Mouse (Mus musculus) myocyte (in vitro differentiated cells): Measurements from ENCODE around the gene Slc12a3. TPM values are rescaled to one million over a fixed set of nuclear protein-coding genes. Genes with fewer than 3 reads are reported as not detected.

Source experiments
- H3K27me3 ChIP-seq: one replicate; pipeline ENCODE4 v1.6.1; 2011; ENCODE audit not compliant: control insufficient read depth, insufficient read depth, insufficient read length
- H3K36me3 ChIP-seq: one replicate; pipeline ENCODE4 v1.6.1; 2011; ENCODE audit not compliant: control insufficient read depth, insufficient read depth
- H3K4me2 ChIP-seq: one replicate; pipeline ENCODE4 v1.6.1; 2011; ENCODE audit warnings: low read depth, control low read depth
- H3K4me3 ChIP-seq: one replicate; pipeline ENCODE4 v1.5.1; 2011; ENCODE audit warnings: mild to moderate bottlenecking, control low read depth, moderate library complexity
- H3K79me2 ChIP-seq: one replicate; pipeline ENCODE4 v1.6.1; 2011; ENCODE audit not compliant: control insufficient read depth, insufficient read depth
- H3ac ChIP-seq: one replicate; pipeline ENCODE4 v1.6.1; 2011; ENCODE audit not compliant: control insufficient read depth, insufficient read length
- CEBPB ChIP-seq: IDR thresholded peaks from 2 replicates; pipeline ENCODE4 v1.6.1; 2011; ENCODE audit warnings: mild to moderate bottlenecking, moderate library complexity; ENCODE audit not compliant: poor library complexity, insufficient read depth, severe bottlenecking
- E2F4 ChIP-seq: IDR thresholded peaks from one replicate; pipeline ENCODE4 v1.6.1; 2011; ENCODE audit warnings: mild to moderate bottlenecking, control low read depth, moderate library complexity; ENCODE audit not compliant: insufficient read depth
- MAX ChIP-seq: IDR thresholded peaks from one replicate; pipeline ENCODE4 v1.6.1; 2011; ENCODE audit warnings: low read depth, mild to moderate bottlenecking, control low read depth
- MYOD1 ChIP-seq, 3 experiments: IDR thresholded peaks; one replicate each; pipeline ENCODE4 v1.6.1; 2011; ENCODE audit warnings: control low read depth in 2 of 3, low read depth in 2 of 3, mild to moderate bottlenecking in 2 of 3, moderate library complexity in 1 of 3; ENCODE audit not compliant: insufficient read length in 2 of 3, control insufficient read depth in 1 of 3
- MYOG ChIP-seq, 3 experiments: IDR thresholded peaks; one replicate each; pipeline ENCODE4 v1.6.1; 2011; ENCODE audit warnings: control low read depth in 2 of 3, low read depth in 2 of 3, mild to moderate bottlenecking in 2 of 3; ENCODE audit not compliant: insufficient read length in 2 of 3, control insufficient read depth in 1 of 3, insufficient read depth in 1 of 3
- POLR2A ChIP-seq: IDR thresholded peaks from one replicate; pipeline ENCODE4 v1.6.1; 2011; ENCODE audit warnings: low read depth, mild to moderate bottlenecking, control low read depth, moderate library complexity; ENCODE audit not compliant: insufficient read length
- POLR2AphosphoS2 ChIP-seq: IDR thresholded peaks from one replicate; pipeline ENCODE4 v1.6.1; 2011; ENCODE audit warnings: low read depth, control low read depth; ENCODE audit not compliant: insufficient read length
- REST ChIP-seq: IDR thresholded peaks from one replicate; pipeline ENCODE4 v1.6.1; 2011; ENCODE audit warnings: mild to moderate bottlenecking, control low read depth, moderate library complexity; ENCODE audit not compliant: insufficient read depth, insufficient read length
- SRF ChIP-seq: IDR thresholded peaks from one replicate; pipeline ENCODE4 v1.6.1; 2011; ENCODE audit warnings: low read depth; ENCODE audit not compliant: control insufficient read depth, insufficient read length
- TCF12 ChIP-seq: IDR thresholded peaks from one replicate; pipeline ENCODE4 v1.6.1; 2011; ENCODE audit warnings: mild to moderate bottlenecking, control low read depth; ENCODE audit not compliant: poor library complexity, insufficient read depth, severe bottlenecking
- TCF3 ChIP-seq: IDR thresholded peaks from one replicate; pipeline ENCODE4 v1.6.1; 2011; ENCODE audit warnings: low read depth, control low read depth; ENCODE audit not compliant: insufficient read length
- USF1 ChIP-seq: IDR thresholded peaks from one replicate; pipeline ENCODE4 v1.6.1; 2011; ENCODE audit warnings: low read depth, mild to moderate bottlenecking, control low read depth, moderate library complexity
- polyA plus RNA-seq: library from polyadenylated mRNA; unstranded; fragments of >200 nt; fragmentation: generic; extraction: Trizol; gene quantifications from one replicate; pipeline ENCODE4 v1.2.1, GENCODE M21; 2012; ENCODE audit warnings: missing spikeins

Slc12a3 gene
- 0.04 TPM for polyA plus RNA-seq

GRCm38 (mm10) chr8:94328932-94329728 is at the start of gene Slc12a3:
TSS of gene Slc12a3 (plus strand) at chr8:94329201.
- Histone ChIP-seq H3K4me3 (no peak within 1 kb of the TSS), H3ac (no peak within 1 kb of the TSS), H3K36me3 (no peaks in the 10 kb centered on the region), H3K27me3 (peaks cover 12% of the 10 kb centered on the region), H3K4me2 (no peak within 1 kb of the TSS), H3K79me2 (no peaks in the 10 kb centered on the region)
- no peak for TF ChIP-seq MAX
- no peak for TF ChIP-seq USF1
- TF ChIP-seq POLR2A: no peak
- TF ChIP-seq SRF: no peak

GRCm38 (mm10) chr8:94280001-94280613 is 48.9 kb upstream of the Slc12a3 start:
- Histone ChIP-seq H3ac (no peak overlapping the region), H3K36me3 (no peaks in the 10 kb centered on the region), H3K27me3 (no peaks in the 10 kb centered on the region), H3K4me3 (no peak overlapping the region), H3K4me2 (no peak overlapping the region), H3K79me2 (no peaks in the 10 kb centered on the region)
- no peak for TF ChIP-seq TCF12
- TF ChIP-seq SRF: no peak
- TF ChIP-seq TCF3: no peak

GRCm38 (mm10) chr8:94282453-94282985 is 46.5 kb upstream of the Slc12a3 start:
- no peaks in the 10 kb centered on the region for H3K79me2 ChIP-seq
- no peaks in the 10 kb centered on the region for H3K36me3 ChIP-seq
- no peaks in the 10 kb centered on the region for H3K27me3 ChIP-seq
- H3K4me3 ChIP-seq: no peak overlapping the region
- TF ChIP-seq MAX: no peak
- no peak for TF ChIP-seq CEBPB
- TF ChIP-seq TCF3: no peak
- TF ChIP-seq E2F4: no peak
- TF ChIP-seq TCF12: no peak
- no peak overlapping the region for H3ac ChIP-seq
- no peak overlapping the region for H3K4me2 ChIP-seq

GRCm38 (mm10) chr8:94284204-94284603 is 44.8 kb upstream of the Slc12a3 start:
- H3K36me3 ChIP-seq: no peaks in the 10 kb centered on the region
- no peak overlapping the region for H3K4me3 ChIP-seq
- no peak overlapping the region for H3K4me2 ChIP-seq
- H3K79me2 ChIP-seq: no peaks in the 10 kb centered on the region
- no peaks in the 10 kb centered on the region for H3K27me3 ChIP-seq
- no peak for TF ChIP-seq POLR2A
- TF ChIP-seq REST: no peak
- no peak for TF ChIP-seq TCF12
- no peak for TF ChIP-seq MYOG (IDR thresholded peaks at IDR 0.05; ENCODE audit: control insufficient read depth in 1 of 3, insufficient read depth in 1 of 3, insufficient read length in 2 of 3, low read depth in 2 of 3)
- TF ChIP-seq POLR2AphosphoS2: no peak
- TF ChIP-seq TCF3: no peak
- TF ChIP-seq CEBPB: no peak
- no peak for TF ChIP-seq USF1
- no peak for TF ChIP-seq SRF
- TF ChIP-seq MYOD1 (IDR thresholded peaks at IDR 0.05; ENCODE audit: control insufficient read depth in 1 of 3, insufficient read length in 2 of 3, low read depth in 2 of 3): no peak
- TF ChIP-seq E2F4: no peak
- no peak for TF ChIP-seq MAX
- H3ac ChIP-seq: no peak overlapping the region

- TF ChIP-seq MAX: no peak
- TF ChIP-seq TCF3: no peak
- TF ChIP-seq POLR2A: no peak
- TF ChIP-seq MYOD1 (IDR thresholded peaks at IDR 0.05; ENCODE audit: control insufficient read depth in 1 of 3, insufficient read length in 2 of 3, low read depth in 2 of 3): peak in 1 of 3 experiments; percentile 34
- TF ChIP-seq USF1: no peak
- no peak for TF ChIP-seq POLR2AphosphoS2
- TF ChIP-seq E2F4: no peak
- TF ChIP-seq REST: no peak
- TF ChIP-seq TCF12: no peak
- no peaks in the 10 kb centered on the region for H3K79me2 ChIP-seq
- no peaks in the 10 kb centered on the region for H3K36me3 ChIP-seq
- H3ac ChIP-seq: no peak overlapping the region
- peak overlapping the region; percentile 34 for H3K4me2 ChIP-seq
- no peak overlapping the region for H3K4me3 ChIP-seq
- no peaks in the 10 kb centered on the region for H3K27me3 ChIP-seq
These were observed 38.4 kb upstream of the Slc12a3 start for GRCm38 (mm10) chr8:94290606-94291005.
